Mouse (Mus musculus): ENCODE measurements around the gene Erp44.

- TF ChIP-seq POLR2A (IDR thresholded peaks at IDR 0.05; ENCODE audit: low read depth, low read length) (no peak), CTCF (conservative IDR thresholded peaks at IDR 0.05 in 1 of 2, IDR thresholded peaks at IDR 0.05 in 1 of 2; ENCODE audit: low read depth in 2 of 2, low read length in 2 of 2) (no peak), EP300 (IDR thresholded peaks at IDR 0.05; ENCODE audit: low read length) (no peak), ZMIZ1 (IDR thresholded peaks at IDR 0.05; ENCODE audit: low read depth, low read length) (no peak), ETS1 (conservative IDR thresholded peaks at IDR 0.05; ENCODE audit: low read depth, low read length) (no peak), MYC (IDR thresholded peaks at IDR 0.05; ENCODE audit: low read depth, low read length) (no peak), POLR2AphosphoS2 (IDR thresholded peaks at IDR 0.05; ENCODE audit: low read depth, low read length) (no peak), MAZ (IDR thresholded peaks at IDR 0.05; ENCODE audit: low read depth, low read length) (no peak), KAT2A (IDR thresholded peaks at IDR 0.05; ENCODE audit: insufficient replicate concordance, low read length) (no peak), HCFC1 (IDR thresholded peaks at IDR 0.05; ENCODE audit: low read depth, low read length) (no peak), MAFK (IDR thresholded peaks at IDR 0.05; ENCODE audit: insufficient replicate concordance, low read length) (no peak), ZNF384 (IDR thresholded peaks at IDR 0.05; ENCODE audit: low read depth, low read length) (no peak)
These were observed 47.8 kb upstream of the Erp44 start for GRCm38 (mm10) chr4:48327192-48327591.

Data from CH12.LX (cell line).